Mouse (Mus musculus) layer of hippocampus, postnatal 10 days (tissue): ENCODE measurements around the gene Akr1cl. TPM values are rescaled to one million over a fixed set of nuclear protein-coding genes. Genes with fewer than 3 reads are reported as not detected.
A peak's percentile ranks its signal among the peaks of the same experiment; 100 is the strongest.

Source experiments
- DNase-seq, 2 experiments: peaks; one replicate each; pipeline ENCODE4 v3.0.0; 2021; ENCODE audit warnings: low spot score in 2 of 2
- total RNA-seq, 2 experiments: library from RNA; stranded (reverse); gene quantifications; 2 replicates each; pipeline ENCODE4 v1.2.3; 2021

Gene Akr1cl
- total RNA-seq, 2 experiments from 2014 or later = not detected

GRCm38 (mm10) chr1:64993206-64993605, 39.4 kb downstream of the Akr1cl start:
- DNase-seq = no peak

GRCm38 (mm10) chr1:64988176-64988575, 44.4 kb downstream of the Akr1cl start:
- no peak for DNase-seq

GRCm38 (mm10) chr1:64986120-64986519, 46.4 kb downstream of the Akr1cl start:
- peak; percentile 58 to 63 for DNase-seq

- no peak for DNase-seq
Measured at GRCm38 (mm10) chr1:64983247-64983646, 49.3 kb downstream of the Akr1cl start.

GRCm38 (mm10) chr1:64978321-64978799, 54.2 kb downstream of the Akr1cl start:
- no peak for DNase-seq

- no peak for DNase-seq
Measured at GRCm38 (mm10) chr1:64975346-64975745, 57.2 kb downstream of the Akr1cl start.

- no peak for DNase-seq
Measured at GRCm38 (mm10) chr1:64970685-64971084, 61.9 kb downstream of the Akr1cl start.

Other genes starting within 250 kb of the Akr1cl start
- gene Plekhm3, start 75.9 kb downstream of the Akr1cl start, total RNA-seq = 10 to 100 TPM; 21.7 to 26.2 TPM
- gene Cryge, start 18.4 kb upstream of the Akr1cl start, total RNA-seq = not detected
- not detected for gene Crygd, start 30.7 kb upstream of the Akr1cl start, total RNA-seq
- gene Crygc, start 40.9 kb upstream of the Akr1cl start, total RNA-seq = not detected
- gene Crygb, start 49.5 kb upstream of the Akr1cl start, total RNA-seq = not detected
- 1 to 10 TPM in 1 of 2 experiments, under 1 TPM in 1; 0.78 to 1.7 TPM for gene Cryga, start 70.6 kb upstream of the Akr1cl start, total RNA-seq
- gene Gm28845, start 86.8 kb upstream of the Akr1cl start, total RNA-seq = 1 to 10 TPM in 1 of 2 experiments, not detected in 1; 2.2 TPM
- 10 to 100 TPM; 18.2 to 18.6 TPM for gene D630023F18Rik, start 90.5 kb upstream of the Akr1cl start, total RNA-seq
- gene Idh1, start 153.7 kb upstream of the Akr1cl start, total RNA-seq = 100 to 1,000 TPM; 133 to 146 TPM
- 10 to 100 TPM; 37.3 to 37.9 TPM for gene Pikfyve, start 153.9 kb upstream of the Akr1cl start, total RNA-seq
- gene Pth2r, start 249.3 kb upstream of the Akr1cl start, total RNA-seq = 1 to 10 TPM; 1.9 to 2.1 TPM